Mouse (Mus musculus): ENCODE results near the gene C1qa. TPM values are rescaled to one million over a fixed set of nuclear protein-coding genes. Genes with fewer than 3 reads are reported as not detected.

Gene C1qa
- total RNA-seq (2022): 10 to 100 TPM in 1 of 4 experiments, 1 to 10 TPM in 3; 2.6 to 11.5 (median 6.7) TPM

GRCm38 (mm10) chr4:136898637-136899036, at the start of gene C1qa:
C1qa (minus strand) TSS chr4:136898803.
- DNase-seq (ENCODE audit: low spot score in 2 of 2): no peak

- DNase-seq (ENCODE audit: low spot score in 2 of 2): no peak
Observed at GRCm38 (mm10) chr4:136945397-136945796, 46.8 kb upstream of the C1qa start.

- no peak for DNase-seq (ENCODE audit: low spot score in 2 of 2)
Observed at GRCm38 (mm10) chr4:136944558-136945350, 46.2 kb upstream of the C1qa start.

GRCm38 (mm10) chr4:136943175-136943574, 44.6 kb upstream of the C1qa start:
- DNase-seq (ENCODE audit: low spot score in 2 of 2): no peak

GRCm38 (mm10) chr4:136942761-136943160, 44.2 kb upstream of the C1qa start:
- DNase-seq (ENCODE audit: low spot score in 2 of 2): no peak

- DNase-seq (ENCODE audit: low spot score in 2 of 2): no peak
Observed at GRCm38 (mm10) chr4:136937935-136938334, 39.3 kb upstream of the C1qa start.

- no peak for DNase-seq (ENCODE audit: low spot score in 2 of 2)
Observed at GRCm38 (mm10) chr4:136937344-136937743, 38.7 kb upstream of the C1qa start.

- no peak for DNase-seq (ENCODE audit: low spot score in 2 of 2)
Observed at GRCm38 (mm10) chr4:136934746-136935613, 36.4 kb upstream of the C1qa start.

- no peak for DNase-seq (ENCODE audit: low spot score in 2 of 2)
Observed at GRCm38 (mm10) chr4:136930474-136930873, 31.9 kb upstream of the C1qa start.

- DNase-seq (ENCODE audit: low spot score in 2 of 2): no peak
Observed at GRCm38 (mm10) chr4:136928928-136929327, 30.3 kb upstream of the C1qa start.

GRCm38 (mm10) chr4:136925804-136926203, 27.2 kb upstream of the C1qa start:
- no peak for DNase-seq (ENCODE audit: low spot score in 2 of 2)

GRCm38 (mm10) chr4:136924529-136924928, 25.9 kb upstream of the C1qa start:
- peak in 1 of 2 experiments; percentile 27 for DNase-seq (ENCODE audit: low spot score in 2 of 2)

- no peak for DNase-seq (ENCODE audit: low spot score in 2 of 2)
Observed at GRCm38 (mm10) chr4:136919526-136919925, 20.9 kb upstream of the C1qa start.

GRCm38 (mm10) chr4:136918834-136919233, 20.2 kb upstream of the C1qa start:
- no peak for DNase-seq (ENCODE audit: low spot score in 2 of 2)

GRCm38 (mm10) chr4:136917165-136917524, 18.5 kb upstream of the C1qa start:
- DNase-seq (ENCODE audit: low spot score in 2 of 2): no peak

- no peak for DNase-seq (ENCODE audit: low spot score in 2 of 2)
Observed at GRCm38 (mm10) chr4:136916359-136917164, 18.0 kb upstream of the C1qa start.

GRCm38 (mm10) chr4:136912841-136913240, 14.2 kb upstream of the C1qa start:
- DNase-seq (ENCODE audit: low spot score in 2 of 2): no peak

- DNase-seq (ENCODE audit: low spot score in 2 of 2): no peak
Observed at GRCm38 (mm10) chr4:136911804-136912203, 13.2 kb upstream of the C1qa start.

- DNase-seq (ENCODE audit: low spot score in 2 of 2): no peak
Observed at GRCm38 (mm10) chr4:136911211-136911646, 12.6 kb upstream of the C1qa start.

GRCm38 (mm10) chr4:136907809-136908208, 9.2 kb upstream of the C1qa start:
- no peak for DNase-seq (ENCODE audit: low spot score in 2 of 2)

GRCm38 (mm10) chr4:136907033-136907432, 8.4 kb upstream of the C1qa start:
- no peak for DNase-seq (ENCODE audit: low spot score in 2 of 2)

Data from gastrocnemius, adult 8-10 months (tissue).